In the genomic region with DNA sequence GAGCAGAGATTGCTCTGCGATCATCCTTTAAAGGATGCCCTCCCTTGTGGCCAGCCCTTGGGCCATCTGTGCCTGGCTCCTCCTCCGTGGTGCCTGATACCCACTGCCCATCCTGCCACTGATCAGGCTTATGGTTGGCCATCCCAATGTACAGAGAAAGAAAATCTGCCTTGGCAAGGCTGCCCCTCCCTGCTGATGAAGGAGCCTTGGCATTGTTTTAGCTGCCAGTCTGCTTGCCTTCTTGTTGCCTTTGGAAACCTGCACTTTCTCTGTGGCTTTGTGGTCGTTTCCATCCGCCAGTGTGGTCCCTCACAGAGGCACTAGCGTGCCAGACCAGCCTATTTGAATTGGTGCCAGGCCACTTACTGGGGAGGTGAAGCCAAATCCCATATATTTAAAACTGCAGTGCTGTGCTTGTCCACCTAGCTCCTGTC, we compare ENCODE assay signal across 10 mouse cellular contexts.
DNase-seq lines count a peak whose midpoint lies in the region; ATAC-seq and TF ChIP-seq lines count a peak whose summit lies in the region.
"Had no signal": no experiment of that assay in that cellular context is flagged by ENCODE, and none has a peak within 500 bp of the region (broad histone marks: within the 10 kb centered on the region; RNA-seq: fewer than 3 reads in every experiment).

No protein-coding gene starts in this region.

- H3K4me3 ChIP-seq in forebrain, embryonic 14.5 days (ENCODE audit: low read depth, low read length): no peak overlapping the region
- H3K4me3 ChIP-seq in myocyte: no peak overlapping the region

- no peaks in the 10 kb centered on the region for H3K9me3 ChIP-seq in forebrain, embryonic 14.5 days (replicated peaks; ENCODE audit: control insufficient read depth, low read length)

- H3K4me1 ChIP-seq in forebrain, embryonic 14.5 days (ENCODE audit: control insufficient read depth, insufficient read depth, low read length): peaks cover 11% of the 10 kb centered on the region

- H3K79me2 ChIP-seq in myocyte (ENCODE audit: control insufficient read depth, insufficient read depth): no peaks in the 10 kb centered on the region

- intact Hi-C loops in gastrocnemius, postnatal 36 days (cut with DNase I): no loop called here

- 25% methylated on average over 5 of the region's 5 CpGs for WGBS in forebrain, embryonic 14.5 days

- H3K4me2 ChIP-seq in forebrain, embryonic 14.5 days (ENCODE audit: low read length): no peak overlapping the region
- peak overlapping the region; percentile 52 for H3K4me2 ChIP-seq in myocyte (ENCODE audit: low read depth)

- peak; percentile 1 for DNase-seq in lung, postnatal 36 days
- DNase-seq in lung, postnatal 14 days: no peak
- DNase-seq in cerebellum, adult 8-10 months: peak; percentile 47
- DNase-seq in forebrain, embryonic 14.5 days (ENCODE audit: low spot score): peak; percentile 81
- no peak for DNase-seq in spleen, adult 12 weeks (ENCODE audit: low spot score)
- no peak for DNase-seq in gastrocnemius, postnatal 36 days
- DNase-seq: gastrocnemius, postnatal 10 days; kidney, adult 8-10 months had no signal

- no peak overlapping the region for H3ac ChIP-seq in myocyte (ENCODE audit: control insufficient read depth, insufficient read length)

- TF ChIP-seq POLR2A in myocyte (IDR thresholded peaks at IDR 0.05; ENCODE audit: insufficient read length, low read depth): no peak

- ATAC-seq in forebrain, embryonic 14.5 days: peak; percentile 78
- ATAC-seq: Patski had no signal

- H3K27me3 ChIP-seq in forebrain, embryonic 14.5 days (replicated peaks; ENCODE audit: control insufficient read depth, insufficient read depth, low read length): no peaks in the 10 kb centered on the region
- no peaks in the 10 kb centered on the region for H3K27me3 ChIP-seq in myocyte (ENCODE audit: control insufficient read depth, insufficient read depth, insufficient read length)

- no peaks in the 10 kb centered on the region for H3K36me3 ChIP-seq in forebrain, embryonic 14.5 days (ENCODE audit: control insufficient read depth, insufficient read depth, low read length)
- no peaks in the 10 kb centered on the region for H3K36me3 ChIP-seq in myocyte (ENCODE audit: control insufficient read depth, insufficient read depth)

- no peak overlapping the region for H3K9ac ChIP-seq in forebrain, embryonic 14.5 days (ENCODE audit: low read length)

- H3K27ac ChIP-seq in forebrain, embryonic 14.5 days (ENCODE audit: low read depth, low read length): peak overlapping the region; percentile 33; the same call in 1 of the 2 replicates

TF ChIP-seq in myocyte, 11 proteins besides CTCF, POLR2A, EP300 and RAD21:
- TF ChIP-seq E2F4 (IDR thresholded peaks at IDR 0.05; ENCODE audit: insufficient read depth) (no peak), MYOD1 (IDR thresholded peaks at IDR 0.05; ENCODE audit: control insufficient read depth in 1 of 3, insufficient read length in 2 of 3, low read depth in 2 of 3) (peak in 1 of 3 experiments; percentile 13)

Comparison
In these comparisons a context has a peak if more than half of its experiments do, and no peak if none do; other contexts are left out.
1. DNase-seq: peak in lung, postnatal 36 days (single experiment), cerebellum, adult 8-10 months (single experiment) and forebrain, embryonic 14.5 days (single experiment); none in lung, postnatal 14 days (single experiment), spleen, adult 12 weeks (single experiment) and gastrocnemius, postnatal 36 days (0 of 2).